Mouse (Mus musculus) olfactory bulb, adult 2 months (tissue): ENCODE measurements around the gene Nexn. TPM values are rescaled to one million over a fixed set of nuclear protein-coding genes. Genes with fewer than 3 reads are reported as not detected.
"Not testable (repeated sequence)": the region's sequence is repeated elsewhere in the genome, so short reads cannot be mapped to it uniquely, and the experiment has no call there.

Experiments used
- H3K27ac ChIP-seq: fragments of 200-500 bp; 2 replicates; pipeline ENCODE4 v1.5.1; 2012; ENCODE audit warnings: low read depth, low read length; ENCODE audit not compliant: insufficient read depth
- H3K4me1 ChIP-seq: fragments of 200-500 bp; 2 replicates; pipeline ENCODE4 v1.6.1; 2012; ENCODE audit warnings: low read length; ENCODE audit not compliant: control insufficient read depth, insufficient read depth
- H3K4me3 ChIP-seq: fragments of 200-500 bp; 2 replicates; pipeline ENCODE4 v1.5.1; 2012; ENCODE audit warnings: mild to moderate bottlenecking, low read depth, low read length, moderate library complexity; ENCODE audit not compliant: insufficient read depth
- CTCF ChIP-seq: fragments of 200-500 bp; IDR thresholded peaks from 2 replicates; pipeline ENCODE4 v1.5.1; 2012; ENCODE audit warnings: low read depth, mild to moderate bottlenecking, low read length, moderate library complexity; ENCODE audit not compliant: insufficient read depth
- POLR2A ChIP-seq: fragments of 200-500 bp; IDR thresholded peaks from 2 replicates; pipeline ENCODE4 v1.6.1; 2012; ENCODE audit warnings: mild to moderate bottlenecking, low read depth, low read length, moderate library complexity; ENCODE audit not compliant: insufficient read depth
- WGBS: fragments of 180-500 bp; shearing (Covaris S2); methylation state at CpG from one replicate; pipeline ENCODE4 v1.1.7; 2018; 5-methylcytosine and 5-hydroxymethylcytosine counted together
- polyA plus RNA-seq: library from polyadenylated mRNA; stranded (reverse); fragments of >200 nt; gene quantifications from 2 replicates; pipeline ENCODE4 v1.2.4, GENCODE M21; 2012; ENCODE audit warnings: low replicate concordance; ENCODE audit not compliant: missing spikeins, insufficient read depth, insufficient read length

Gene Nexn
- polyA plus RNA-seq, 1 experiment = not detected

DNA sequence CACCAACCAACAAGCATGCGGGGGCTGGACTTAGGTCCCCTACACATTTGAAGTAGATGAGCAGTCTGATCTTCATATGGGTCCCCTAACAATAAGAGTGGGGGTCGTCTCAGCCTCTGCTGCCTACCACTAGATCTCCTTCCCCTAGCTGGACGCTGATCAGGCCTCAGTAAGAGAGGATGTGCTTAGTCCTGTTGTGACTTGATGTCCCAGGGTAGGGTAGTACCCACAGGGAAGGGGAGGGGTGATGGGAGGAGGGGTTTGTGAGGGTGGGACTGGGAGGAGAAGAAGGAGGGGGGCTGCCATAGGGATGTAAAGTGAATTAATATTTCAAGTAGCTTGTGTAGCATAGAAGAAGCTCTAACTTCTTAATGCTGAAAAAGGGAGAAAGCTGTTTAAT lies 67.0 kb downstream of the Nexn start:
- H3K4me3 ChIP-seq = no peak overlapping the region
- H3K27ac ChIP-seq = no peak overlapping the region
- WGBS = 82% methylated on average over 3 of the region's 3 CpGs
- TF ChIP-seq CTCF (no peak), POLR2A (no peak)
- no peaks in the 10 kb centered on the region; the same call in 1 of the 2 replicates for H3K4me1 ChIP-seq

DNA sequence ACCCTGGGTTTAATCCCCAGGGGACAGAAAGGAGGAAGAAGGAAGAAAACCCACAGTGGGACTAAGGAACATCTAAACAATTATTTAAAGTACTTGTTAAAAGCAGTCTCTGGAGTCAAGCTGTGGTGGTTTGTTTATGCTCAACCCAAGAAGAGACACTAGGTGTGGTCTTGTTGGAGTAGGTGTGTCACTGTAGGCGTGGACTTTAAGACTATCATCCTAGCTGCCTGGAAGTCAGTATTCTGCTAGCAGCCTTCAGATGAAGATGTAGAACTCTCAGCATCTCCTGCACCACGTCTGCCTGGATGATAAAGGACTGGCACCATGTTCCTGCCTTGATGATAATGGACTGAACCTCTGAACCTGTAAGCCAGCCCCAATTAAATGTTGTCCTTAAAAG lies 68.9 kb downstream of the Nexn start:
- not testable (repeated sequence) for H3K27ac ChIP-seq, H3K4me1 ChIP-seq, H3K4me3 ChIP-seq
- 75% methylated on average over 2 of the region's 2 CpGs for WGBS

DNA sequence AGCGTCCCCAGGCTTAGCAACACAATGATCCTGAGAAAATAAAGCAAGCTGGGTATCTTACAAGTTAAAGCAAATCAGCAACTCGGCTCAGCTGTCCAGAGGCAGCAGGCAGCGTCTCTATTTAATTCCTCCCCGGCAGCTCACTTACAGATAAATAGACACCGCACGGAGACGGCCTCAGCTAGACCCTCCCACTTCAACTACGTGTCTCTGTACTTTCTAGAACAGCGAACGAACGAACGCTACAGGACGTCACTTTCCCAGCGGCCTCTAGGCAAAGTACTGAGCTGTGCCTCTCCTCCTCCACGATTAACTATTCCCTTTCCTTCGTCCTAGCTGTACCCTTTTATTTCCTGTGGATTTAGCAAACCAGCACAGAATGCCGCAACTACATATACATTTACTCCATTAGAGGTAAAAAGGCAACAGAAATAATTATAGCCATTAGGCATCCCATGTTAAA lies 72.5 kb downstream of the Nexn start:
- TF ChIP-seq CTCF (no peak), POLR2A (peak; percentile 45; the same call in 1 of the 2 replicates)
- peak overlapping the region; percentile 35 for H3K27ac ChIP-seq
- peak overlapping the region; percentile 36 for H3K4me3 ChIP-seq
- under 1% methylated on average over 17 of the region's 17 CpGs for WGBS
- H3K4me1 ChIP-seq = peaks cover 5% of the 10 kb centered on the region; the same call in 1 of the 2 replicates

DNA sequence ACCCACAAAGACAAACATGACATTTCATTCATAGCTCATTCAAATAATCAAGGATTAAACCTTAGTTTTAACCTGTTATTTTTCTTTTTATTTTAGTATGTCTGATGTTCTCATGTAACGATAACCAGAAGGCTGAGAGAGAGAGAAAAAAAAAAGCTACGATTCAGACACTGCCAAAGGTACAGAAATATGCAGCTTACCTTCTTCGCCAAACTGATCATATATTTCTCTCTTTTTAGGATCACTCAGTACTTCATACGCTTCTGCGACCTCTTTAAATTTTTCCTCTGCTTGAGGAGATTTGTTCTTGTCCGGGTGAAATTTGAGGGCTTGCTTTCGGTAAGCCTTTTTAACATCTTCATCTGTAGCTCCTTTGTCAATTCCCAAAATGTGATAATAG lies 73.0 kb downstream of the Nexn start:
- Histone ChIP-seq H3K4me3 (peak overlapping the region; percentile 36; the same call in 1 of the 2 replicates), H3K4me1 (peaks cover 5% of the 10 kb centered on the region; the same call in 1 of the 2 replicates), H3K27ac (peak overlapping the region; percentile 35)
- TF ChIP-seq CTCF (no peak), POLR2A (no peak)
- WGBS = under 1% methylated on average over 7 of the region's 7 CpGs

DNA sequence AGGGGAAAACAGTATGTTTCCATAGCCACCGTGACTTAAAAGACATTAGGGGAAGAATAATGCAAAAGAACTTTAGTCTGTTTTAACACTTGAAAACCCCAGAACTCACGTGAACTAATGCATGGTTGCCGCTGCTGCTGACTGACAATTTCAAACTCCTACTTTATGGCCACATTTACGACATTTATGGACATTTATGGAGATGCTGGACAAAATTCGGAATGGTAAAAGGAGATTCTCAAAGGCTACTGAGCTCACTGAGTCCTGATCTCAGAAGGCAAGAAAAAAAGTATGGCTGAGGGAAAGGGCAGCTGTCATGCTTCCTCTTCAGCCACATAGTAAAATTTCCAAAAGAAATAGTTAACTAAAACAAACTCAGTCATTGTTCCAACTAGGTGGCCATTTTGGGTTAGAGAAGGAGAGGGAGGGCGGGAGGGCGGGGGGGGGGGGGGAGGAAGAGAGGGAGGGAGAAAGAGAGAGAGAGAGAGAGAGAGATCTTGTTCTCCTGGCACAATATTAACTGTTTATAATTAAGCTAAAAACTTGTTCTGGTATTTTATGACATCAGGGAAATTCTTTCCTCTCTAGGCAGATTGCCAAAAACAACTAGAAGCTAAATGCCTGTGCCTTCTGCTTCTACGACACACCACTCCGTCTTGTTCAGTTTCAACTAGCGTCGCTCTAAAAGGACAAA lies 73.8 kb downstream of the Nexn start:
- Histone ChIP-seq H3K4me1 (peaks cover 5% of the 10 kb centered on the region; the same call in 1 of the 2 replicates), H3K27ac (no peak overlapping the region; the same call in 1 of the 2 replicates), H3K4me3 (no peak overlapping the region)
- TF ChIP-seq CTCF = no peak
- WGBS = 7% methylated on average over 11 of the region's 11 CpGs

DNA sequence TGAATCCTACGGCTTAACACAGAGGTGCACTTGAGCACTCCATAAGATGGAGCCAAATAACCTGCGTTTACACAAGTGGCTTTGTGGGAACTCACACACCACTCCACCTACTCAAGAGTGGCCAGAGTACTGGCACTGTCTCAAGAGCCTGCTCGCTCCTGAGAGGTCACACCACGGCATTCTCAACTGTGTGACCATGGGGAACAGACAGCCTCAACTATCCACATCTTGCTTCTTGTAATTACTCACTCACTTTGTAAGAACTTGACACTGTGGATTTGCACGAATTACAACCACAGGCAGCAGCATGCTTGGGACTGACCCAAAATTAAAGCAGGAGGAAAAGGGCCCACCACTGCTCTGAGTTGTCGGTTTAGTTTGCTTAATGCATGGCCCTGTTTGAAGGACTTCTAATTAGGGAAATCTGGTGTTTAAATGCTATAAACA lies 74.3 kb downstream of the Nexn start:
- 21% methylated on average over 6 of the region's 6 CpGs for WGBS
- H3K4me3 ChIP-seq = peak overlapping the region; percentile 44
- no peak overlapping the region for H3K27ac ChIP-seq
- peaks cover 5% of the 10 kb centered on the region; the same call in 1 of the 2 replicates for H3K4me1 ChIP-seq
- TF ChIP-seq POLR2A = no peak
- TF ChIP-seq CTCF = no peak

DNA sequence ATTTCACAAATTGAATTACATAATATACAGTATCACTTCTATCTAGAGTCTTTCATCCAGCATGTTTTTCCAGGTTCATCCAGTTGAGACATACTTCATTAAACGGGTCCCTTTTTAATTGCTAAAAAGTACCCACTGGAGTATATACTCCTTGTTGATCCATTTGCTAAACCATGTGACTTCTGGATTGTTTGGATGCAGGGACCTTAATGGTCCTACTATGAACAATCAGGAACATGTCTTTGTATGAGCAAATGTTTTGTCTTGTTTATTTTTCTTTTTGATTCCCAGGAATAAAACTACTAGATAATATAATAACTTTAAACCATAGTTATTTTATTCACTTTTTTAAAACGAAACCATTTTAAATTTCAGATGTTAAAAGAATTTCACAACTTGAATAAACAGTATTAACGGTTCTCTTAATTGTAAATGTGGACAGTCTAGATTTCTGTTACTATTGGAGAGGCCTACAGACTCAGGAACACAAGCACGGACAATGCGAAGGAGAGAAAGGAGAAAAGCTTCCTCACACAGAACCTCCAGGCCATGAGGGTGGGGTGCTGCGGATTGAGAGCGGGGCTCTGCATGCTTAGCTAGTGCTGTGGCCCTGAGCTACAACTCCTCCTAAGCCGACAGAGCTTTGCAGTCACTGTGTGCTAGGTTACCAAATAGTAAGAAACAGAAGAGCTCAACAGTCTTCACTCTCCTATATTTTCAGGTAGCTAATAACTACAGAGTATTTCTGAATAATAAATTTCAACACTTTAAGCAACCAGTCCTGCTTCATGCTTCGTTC lies 75.3 kb downstream of the Nexn start:
- H3K4me1 ChIP-seq = peaks cover 5% of the 10 kb centered on the region; the same call in 1 of the 2 replicates
- H3K27ac ChIP-seq = no peak overlapping the region
- 77% methylated on average over 9 of the region's 9 CpGs for WGBS
- TF ChIP-seq CTCF (no peak), POLR2A (no peak)
- no peak overlapping the region for H3K4me3 ChIP-seq

DNA sequence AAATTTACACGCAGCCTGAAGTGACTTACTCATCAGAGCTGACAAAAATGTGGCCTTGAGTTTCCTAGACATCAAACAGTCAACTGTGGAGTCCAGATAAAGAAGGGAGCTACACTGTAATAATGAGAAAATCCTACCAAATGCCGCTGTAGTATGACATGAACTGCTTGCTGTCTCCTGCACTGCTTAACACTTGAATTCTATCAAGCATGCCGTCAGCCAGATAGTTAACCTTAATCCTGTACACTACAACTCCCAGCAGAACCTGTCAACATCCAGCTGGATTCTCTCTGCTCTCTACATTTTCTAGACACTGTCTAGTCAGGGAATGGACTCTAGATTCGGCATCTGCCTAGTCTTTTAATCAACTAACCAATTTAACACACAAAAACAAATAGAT lies 76.8 kb downstream of the Nexn start:
- no peak overlapping the region for H3K27ac ChIP-seq
- 78% methylated on average over 4 of the region's 4 CpGs for WGBS
- peaks cover 5% of the 10 kb centered on the region; the same call in 1 of the 2 replicates for H3K4me1 ChIP-seq
- TF ChIP-seq POLR2A = no peak
- TF ChIP-seq CTCF = no peak
- H3K4me3 ChIP-seq = no peak overlapping the region

Other genes starting within 250 kb of the Nexn start
- not detected in 2 replicates for gene Gipc2, start 100.1 kb downstream of the Nexn start, polyA plus RNA-seq
- gene Dnajb4, start 56.0 kb downstream of the Nexn start, polyA plus RNA-seq = not detected in 2 replicates
- 284 TPM in 1 of 2 replicates, not detected in the other for gene Fubp1, start 55.9 kb downstream of the Nexn start, polyA plus RNA-seq
- gene Miga1, start 74.1 kb upstream of the Nexn start, polyA plus RNA-seq = not detected in 2 replicates
- not detected in 2 replicates for gene Usp33, start 80.1 kb upstream of the Nexn start, polyA plus RNA-seq
- gene Zzz3, start 129.1 kb upstream of the Nexn start, polyA plus RNA-seq = not detected in 2 replicates